Mouse (Mus musculus): ENCODE data around the gene Zdhhc22.

The Zdhhc22 gene

GRCm38 (mm10) chr12:86938571-86938970, 51.7 kb downstream of the Zdhhc22 start:
- DNase-seq (ENCODE audit: extremely low spot score, low spot score) = no peak

DNA sequence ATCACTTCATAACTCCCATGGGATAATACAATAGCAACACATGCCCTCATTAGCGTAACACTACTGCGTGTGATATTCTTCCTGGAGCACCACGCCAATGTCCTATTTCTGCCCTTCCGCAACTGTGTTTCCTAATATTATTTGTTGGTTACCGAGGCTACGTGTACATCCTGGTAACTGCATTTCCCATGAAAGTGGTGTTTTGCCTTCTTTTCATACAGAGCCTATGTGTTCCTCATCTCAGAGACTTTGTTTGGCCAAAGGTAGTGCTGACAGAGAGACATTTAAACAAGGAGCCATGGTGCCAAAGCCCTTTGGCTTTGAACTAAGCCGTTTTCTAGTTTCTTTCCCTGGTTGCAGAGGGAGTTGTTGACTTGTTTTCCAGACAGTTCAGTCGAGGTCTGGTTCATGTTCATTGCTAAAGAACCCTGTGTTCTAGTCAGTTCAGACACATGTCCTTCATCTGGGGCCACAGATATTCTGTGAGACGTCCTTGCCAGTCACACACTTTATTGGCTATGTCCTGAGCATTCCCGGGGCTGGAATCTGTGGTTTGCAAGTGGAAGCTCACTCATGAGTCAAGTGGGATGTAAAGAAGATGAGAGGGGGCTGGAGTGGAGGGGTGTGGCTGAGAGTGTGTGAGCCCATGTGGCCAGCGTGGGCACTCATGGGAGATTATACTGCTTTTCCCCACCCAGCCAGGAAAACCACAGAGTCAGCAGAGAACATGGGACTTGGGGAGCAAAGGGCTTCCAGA, 53.5 kb downstream of the Zdhhc22 start:
- no peak for DNase-seq (ENCODE audit: extremely low spot score, low spot score)

- no peak for DNase-seq (ENCODE audit: extremely low spot score, low spot score)
Observed at GRCm38 (mm10) chr12:86935692-86936282, 54.4 kb downstream of the Zdhhc22 start.

DNA sequence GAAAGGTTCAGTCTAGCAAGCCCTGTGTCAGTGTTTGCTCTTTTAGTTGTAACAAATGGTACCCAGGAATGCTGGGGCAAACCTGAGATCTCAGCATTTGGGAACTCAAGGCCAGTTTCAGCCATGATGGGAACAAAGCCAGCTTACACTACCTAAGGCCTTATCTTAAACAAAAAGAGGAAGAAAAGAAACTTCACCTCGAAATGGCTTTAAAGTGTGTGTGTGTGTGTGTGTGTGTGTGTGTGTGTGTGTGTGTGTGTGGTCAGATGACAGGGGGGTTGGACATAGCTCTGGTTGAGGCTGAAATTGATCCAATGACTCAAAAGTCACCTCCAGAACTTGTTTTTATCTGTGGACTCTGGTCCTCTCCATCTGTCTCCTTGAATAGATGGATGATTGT, 55.5 kb downstream of the Zdhhc22 start:
- no peak for DNase-seq (ENCODE audit: extremely low spot score, low spot score)

GRCm38 (mm10) chr12:86932575-86932952, 57.7 kb downstream of the Zdhhc22 start:
- no peak for DNase-seq (ENCODE audit: extremely low spot score, low spot score)

- no peak for DNase-seq (ENCODE audit: extremely low spot score, low spot score)
Observed at GRCm38 (mm10) chr12:86931919-86932574, 58.2 kb downstream of the Zdhhc22 start.

DNA sequence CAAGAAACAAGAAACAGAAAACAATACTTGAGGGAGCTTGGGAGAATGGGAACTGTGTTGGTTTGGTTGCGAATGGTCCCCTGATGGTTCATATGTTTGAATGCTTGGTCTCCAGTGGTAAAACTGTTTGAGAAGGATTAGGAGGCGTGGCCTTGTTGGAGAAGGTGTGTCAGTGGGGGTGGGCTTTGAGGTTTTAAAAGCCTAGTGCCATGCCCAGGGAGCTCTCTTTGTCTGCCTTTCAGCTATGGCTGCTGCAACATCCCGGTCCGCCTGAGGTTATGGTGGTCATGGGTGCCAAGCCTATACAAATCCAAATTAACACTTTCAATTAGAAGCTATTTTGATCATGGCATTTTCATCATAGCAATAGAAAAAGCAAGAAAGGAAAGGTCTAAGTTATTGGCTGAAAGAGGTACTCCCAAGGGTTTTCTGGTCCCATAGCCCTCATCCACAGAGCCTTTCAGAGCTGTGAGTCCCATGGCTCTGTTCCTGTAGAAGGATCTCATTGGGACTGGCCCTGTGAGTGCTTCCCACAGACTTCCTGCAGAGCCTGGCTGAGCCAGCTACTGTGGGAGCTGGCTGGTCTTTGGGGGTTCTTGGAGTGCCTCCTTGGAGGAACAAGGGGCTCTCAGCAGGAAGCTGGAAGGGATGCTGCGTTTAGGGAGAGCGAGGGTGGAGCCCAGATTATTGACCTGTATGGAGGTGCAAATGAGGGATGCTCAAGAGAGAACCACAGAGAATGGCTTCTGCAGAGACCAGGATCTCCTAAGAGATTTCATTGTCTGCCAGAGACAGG, 59.1 kb downstream of the Zdhhc22 start:
- DNase-seq (ENCODE audit: extremely low spot score, low spot score) = no peak

Measured in neural tube, embryonic 10.5 days (tissue).